Mouse (Mus musculus) T-helper 17 cell (primary cell): ENCODE data around the gene Apbb2.

Source experiments
- in situ Hi-C, 2 experiments: fragments of 300-600 bp; cut with MboI, MseI; formaldehyde crosslinking; loops; 1 replicate in 1 of 2; 2 replicates in 1 of 2; pipeline ENCODE4 v1.15.1; 2025; ENCODE audit warnings: high pct_unique_total_duplicates in 2 of 2

Apbb2 gene

DNA sequence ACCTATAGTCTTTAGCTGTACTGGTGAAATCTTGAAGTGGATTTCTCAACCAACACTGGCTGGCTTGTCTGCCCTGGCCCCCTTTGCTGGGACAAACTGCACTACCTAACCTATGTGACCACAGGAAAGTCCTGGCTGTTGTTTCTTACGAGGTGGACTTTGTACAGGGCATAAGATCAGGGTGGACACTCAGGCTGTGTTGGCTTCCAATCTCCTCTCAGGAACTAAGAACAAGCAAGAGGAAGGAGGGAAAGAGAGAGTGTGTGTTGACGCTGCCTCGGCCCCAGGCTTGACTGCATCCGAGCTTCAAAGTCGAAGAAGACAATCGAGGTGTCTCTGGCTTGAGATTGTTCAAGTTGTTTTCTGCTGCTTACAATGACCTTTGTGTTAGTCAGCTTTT is 271.8 kb downstream of the Apbb2 start:
- in situ Hi-C loops: no loop called here

DNA sequence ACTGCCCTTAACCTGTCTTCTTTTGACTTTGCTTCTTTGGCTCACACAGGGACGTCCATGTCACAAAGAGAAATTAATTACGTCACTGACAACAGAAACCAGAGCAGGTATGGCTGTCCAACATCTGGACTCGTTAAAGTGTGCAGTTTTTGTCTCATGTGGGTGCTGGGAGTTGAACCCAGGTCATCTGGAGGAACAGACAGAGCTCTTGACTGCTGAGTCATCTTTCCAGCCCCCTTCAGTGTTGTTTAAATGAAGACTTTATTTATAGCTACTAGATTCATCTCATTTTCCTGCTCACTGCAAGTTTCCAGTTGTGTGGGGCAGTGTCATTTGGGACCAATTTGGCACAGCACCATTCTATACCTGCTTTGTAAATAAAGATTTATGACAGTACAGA is 273.4 kb downstream of the Apbb2 start:
- in situ Hi-C loops: no loop called here

DNA sequence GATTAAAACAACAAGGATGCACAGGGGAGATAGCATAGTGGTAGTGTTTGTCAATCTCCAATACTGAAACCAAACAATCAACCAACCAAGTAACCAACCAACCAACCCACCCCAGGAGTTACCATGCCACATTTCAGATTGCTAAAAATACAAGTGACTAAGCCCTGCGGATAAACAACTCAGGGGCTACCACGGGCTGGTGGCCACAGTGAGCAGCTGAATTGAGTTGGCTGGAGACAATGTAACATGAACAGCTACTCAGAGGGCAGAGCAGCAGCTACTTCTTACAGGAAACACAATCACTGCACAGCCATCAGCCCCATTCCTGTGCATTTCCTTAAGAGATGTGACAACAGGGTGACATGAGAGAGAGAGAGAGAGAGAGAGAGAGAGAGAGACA is 274.4 kb downstream of the Apbb2 start:
- in situ Hi-C loops: no loop called here

DNA sequence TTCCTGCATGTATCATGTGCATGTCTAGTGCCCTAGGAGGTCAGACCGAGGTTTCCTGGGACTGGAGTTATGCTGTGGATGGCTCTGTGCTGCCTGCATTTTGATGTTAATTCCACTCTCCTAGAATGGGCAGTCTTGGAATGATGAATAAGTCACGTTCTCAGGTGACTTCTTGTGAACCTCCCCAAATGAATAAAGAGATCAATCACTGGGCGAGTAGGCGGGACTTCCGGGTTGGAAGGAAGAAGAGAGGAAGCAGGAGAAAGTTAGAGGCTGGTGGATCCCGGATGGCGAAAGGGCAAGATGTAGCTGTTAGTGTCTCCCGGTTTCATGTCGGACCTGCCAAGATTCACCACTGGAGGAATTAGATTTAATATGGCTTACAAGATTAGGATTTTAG is 276.3 kb downstream of the Apbb2 start:
- in situ Hi-C loops: no loop called here

DNA sequence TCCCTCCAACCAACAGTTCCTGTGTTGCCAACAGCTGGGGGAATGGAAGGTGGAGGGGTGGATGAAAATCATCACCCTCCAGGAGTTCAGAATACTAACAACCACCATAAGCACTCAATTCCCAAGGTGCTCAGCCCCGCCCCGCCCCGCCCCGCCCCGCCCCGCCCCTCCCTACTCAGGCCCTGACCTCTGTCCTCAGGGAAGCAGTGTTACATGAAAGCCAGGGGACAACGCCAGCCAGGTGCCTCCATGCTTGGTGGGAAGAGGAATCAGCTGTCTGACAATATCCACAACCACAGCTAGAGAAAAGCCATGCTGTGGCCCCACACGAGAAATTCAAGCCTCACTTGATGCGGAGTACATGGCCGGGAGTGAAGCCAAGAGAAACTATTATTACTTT is 276.7 kb downstream of the Apbb2 start:
- in situ Hi-C loops: no loop called here

DNA sequence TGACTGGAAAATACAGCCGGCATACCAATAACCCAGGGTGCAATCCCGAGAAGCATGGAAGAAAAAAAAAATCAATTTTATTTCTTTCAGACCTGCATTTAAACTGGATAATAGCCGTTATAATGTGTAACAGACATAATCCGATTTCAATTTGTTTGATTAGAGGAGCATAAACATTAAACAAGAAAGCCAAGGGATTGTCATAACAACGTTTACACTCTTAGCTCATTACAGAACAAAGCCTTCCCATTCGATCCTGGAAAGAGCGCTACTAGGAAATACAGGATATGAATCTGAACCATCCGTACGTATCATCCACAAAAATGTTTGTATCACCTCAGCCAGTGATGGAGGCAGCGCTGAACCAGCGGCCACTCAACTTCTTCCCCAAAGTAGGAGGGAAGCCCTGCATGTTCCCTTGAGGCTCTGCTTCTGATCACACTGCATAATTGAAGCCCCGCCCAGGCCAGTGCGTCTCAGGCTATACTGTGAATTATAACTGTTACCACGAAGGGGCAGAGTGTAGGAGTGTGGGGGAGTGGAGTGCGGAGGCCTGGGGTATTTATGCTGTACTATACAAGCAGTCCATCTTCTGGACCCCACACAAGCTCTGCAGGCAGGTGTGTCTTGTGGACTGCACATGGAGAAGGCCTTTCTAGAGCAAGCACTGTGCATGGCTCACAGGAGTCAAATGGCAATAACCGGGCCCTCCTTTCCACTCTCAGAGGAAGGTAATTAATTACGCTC is 278.1 kb downstream of the Apbb2 start:
- in situ Hi-C loops: no loop called here

DNA sequence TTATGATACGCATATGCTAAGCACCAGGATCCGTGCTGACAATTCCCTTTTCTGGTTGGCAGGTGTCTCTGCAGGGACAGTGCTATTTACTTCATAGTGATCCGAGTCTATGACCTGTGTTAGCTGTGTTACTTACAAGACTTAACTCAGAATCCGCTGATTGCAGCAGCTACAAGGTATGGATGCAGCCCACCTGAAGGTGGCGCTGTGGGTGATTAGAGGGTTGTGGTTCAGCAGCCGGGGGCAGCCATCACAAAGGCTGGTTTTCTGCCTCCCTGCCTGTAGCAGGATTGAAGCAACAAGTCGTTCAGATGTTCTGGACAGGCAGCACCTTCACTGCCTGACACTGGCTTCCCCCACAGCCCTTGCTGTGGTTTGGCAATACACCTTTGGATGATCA is 280.0 kb downstream of the Apbb2 start:
- in situ Hi-C loops: no loop called here

DNA sequence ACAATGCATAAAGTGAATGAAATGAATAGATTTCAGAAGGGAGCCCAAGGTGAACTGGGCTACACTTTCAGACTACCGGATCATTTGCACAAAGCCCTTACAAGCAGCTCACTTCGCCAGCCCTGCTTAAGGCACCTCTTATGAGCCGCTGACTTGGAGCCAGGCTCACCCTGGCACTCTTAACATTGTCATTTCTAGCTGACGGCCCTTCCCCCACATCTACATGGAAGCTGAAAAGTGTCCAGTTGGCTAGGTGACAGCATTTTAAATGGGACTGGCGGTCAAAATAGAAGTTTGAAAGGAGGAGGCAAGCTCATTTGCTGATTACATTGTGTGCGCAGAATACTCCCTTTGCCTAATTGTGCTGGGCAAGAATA is 280.6 kb downstream of the Apbb2 start:
- in situ Hi-C loops: no loop called here

DNA sequence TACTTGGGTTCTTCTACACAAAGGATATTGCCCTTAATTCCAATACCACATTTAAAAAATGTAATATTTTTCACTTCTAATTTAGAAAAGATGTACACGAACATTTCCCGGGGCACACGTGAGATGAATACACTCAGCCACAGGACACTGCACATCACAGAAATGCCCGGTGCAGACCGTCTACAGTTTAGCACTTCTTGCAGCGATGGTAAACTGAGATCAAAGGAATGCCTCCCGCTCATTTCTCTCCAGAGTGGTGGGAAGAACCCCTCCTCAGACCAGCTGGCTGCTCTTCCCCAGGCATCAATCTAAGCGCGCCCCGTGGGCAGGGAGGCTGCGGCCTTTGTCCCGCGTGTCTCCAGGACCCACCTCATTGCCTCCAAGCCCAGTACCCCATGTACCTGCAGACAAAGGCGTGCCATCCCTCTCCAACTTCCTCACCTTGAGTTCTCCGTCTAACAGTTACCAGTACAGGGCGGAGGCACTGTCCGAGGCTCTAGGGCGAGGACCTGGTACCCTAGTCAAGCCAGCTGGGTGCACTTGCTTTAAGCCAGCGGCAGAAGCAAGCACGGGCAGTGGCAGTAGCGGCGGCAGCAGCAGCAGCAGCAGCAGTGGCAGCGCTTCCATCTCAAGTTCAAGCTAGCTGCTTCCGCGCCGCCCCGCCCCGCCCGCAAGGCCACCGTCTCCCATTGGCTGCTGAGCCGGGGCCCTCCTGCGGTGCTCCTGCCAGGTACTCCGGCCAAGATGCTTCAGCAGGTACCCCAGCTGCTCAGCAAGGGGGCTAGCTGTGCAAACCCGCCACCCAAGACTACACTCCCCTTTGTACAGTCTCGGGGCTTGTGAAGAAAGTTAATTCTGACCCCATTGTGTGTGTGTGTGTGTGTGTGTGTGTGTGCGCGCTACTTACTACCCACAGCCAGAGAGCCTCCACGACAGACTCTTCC is 281.3 kb downstream of the Apbb2 start:
- in situ Hi-C loops: no loop called here

DNA sequence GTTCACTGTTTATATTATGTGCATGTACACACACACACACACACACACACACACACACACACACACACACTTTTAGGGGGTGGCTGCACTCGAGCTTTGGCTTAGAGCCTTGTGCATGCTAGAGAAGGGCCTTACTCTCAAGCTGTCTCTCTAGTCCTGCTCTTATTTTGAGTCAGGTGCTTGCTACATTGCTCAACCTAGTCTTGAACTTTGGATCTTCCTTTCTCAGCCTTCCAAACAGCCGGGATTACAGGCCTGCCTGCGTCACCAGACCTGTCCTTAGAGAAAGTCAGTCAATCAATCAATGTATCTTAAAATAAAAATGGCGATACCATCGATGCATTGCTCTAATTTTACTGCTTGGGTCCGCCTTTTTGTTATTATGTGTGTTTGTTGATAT is 287.8 kb downstream of the Apbb2 start:
- in situ Hi-C loops: no loop called here

DNA sequence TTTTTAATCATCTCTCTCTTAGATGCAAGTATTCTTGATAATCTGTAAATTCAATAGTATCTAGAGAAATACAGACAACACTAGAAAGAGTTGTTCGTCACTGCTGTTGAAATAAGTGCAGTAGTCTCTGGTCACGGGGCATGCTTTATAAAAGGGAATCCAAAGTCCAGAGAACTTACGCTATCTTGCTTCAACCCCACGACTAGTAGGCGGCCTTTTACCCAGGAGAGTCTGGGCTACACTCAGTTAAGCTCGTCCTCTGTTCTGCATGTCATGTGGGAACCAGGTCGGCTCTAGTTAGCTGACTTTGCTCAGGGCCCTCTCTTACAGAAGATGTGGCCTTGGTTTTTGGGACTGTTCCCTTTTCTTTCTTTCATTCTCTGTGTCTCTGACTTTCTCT is 289.8 kb downstream of the Apbb2 start:
- in situ Hi-C loops: no loop called here

DNA sequence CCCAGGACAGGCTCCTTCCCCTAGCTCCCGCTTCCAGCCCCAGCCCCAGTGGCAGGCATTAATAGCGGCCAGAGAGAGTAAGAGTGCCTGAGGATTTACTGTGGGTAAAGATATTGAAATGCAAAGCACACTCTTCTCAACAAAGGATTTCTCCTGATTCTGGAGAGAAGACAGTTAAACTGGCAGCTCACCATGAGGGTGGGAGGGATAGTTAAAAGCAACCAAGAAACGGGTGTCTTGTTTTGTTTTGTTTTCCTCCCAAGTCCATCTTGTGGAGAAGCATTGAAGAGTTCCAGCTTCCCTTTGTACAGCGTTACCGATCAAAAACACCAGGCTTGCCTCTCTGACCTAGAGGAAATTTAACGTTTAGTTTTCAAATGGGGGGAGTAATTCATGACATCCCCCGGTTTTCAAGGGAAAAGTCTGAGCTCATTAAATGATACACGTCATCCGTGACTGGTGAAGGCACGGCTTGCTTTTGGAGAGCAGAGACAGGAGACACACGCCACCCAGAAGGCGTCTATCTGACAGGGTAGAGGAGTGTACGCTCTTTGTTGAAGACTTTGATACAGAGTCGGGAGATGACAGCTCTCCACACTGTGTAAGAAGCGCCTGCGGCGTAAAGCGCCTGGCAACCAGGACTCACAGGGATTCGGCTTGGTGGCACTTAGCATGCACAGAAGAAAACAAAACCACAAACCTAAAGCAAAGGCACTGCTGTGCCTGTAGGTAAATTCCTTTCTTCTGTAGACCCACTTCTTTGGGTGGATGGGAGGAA is 290.4 kb downstream of the Apbb2 start:
- in situ Hi-C loops: no loop called here

DNA sequence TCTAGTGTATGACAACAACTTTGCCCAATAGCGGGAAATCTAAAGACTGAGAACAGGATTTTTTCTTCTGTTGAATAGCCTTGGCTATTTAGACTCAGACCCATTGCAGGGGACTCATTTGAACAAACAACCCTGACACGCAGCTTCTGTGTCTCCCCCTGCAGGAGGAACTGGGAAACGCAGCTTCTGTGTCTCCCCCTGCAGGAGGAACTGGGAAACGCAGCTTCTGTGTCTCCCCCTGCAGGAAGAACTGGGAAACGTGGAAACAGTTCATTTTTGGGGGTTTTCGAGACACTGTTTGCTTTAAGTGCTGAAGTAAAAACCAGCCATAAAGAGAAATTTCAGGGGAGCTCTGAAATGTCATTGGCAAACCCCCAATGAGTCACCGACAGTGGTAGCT is 292.2 kb downstream of the Apbb2 start:
- in situ Hi-C loops: no loop called here

DNA sequence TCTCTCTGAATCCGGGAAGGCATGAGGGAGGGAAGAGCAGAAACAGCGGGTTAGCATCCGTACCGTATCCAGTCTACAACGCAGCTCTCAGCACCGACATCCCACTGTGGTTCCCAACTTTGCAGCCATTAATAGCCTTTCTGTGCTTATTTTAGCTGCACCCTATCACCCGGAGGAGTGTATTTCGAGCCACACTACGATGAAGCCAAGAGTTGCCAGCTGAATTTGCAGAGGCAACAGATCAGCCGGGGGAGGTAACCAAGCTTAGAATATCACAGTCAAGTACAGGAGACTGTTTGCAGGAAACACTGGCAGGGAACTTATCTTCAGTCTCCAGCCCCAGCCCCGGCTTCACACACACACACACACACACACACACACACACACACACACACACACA is 295.0 kb downstream of the Apbb2 start:
- in situ Hi-C loops: no loop called here

DNA sequence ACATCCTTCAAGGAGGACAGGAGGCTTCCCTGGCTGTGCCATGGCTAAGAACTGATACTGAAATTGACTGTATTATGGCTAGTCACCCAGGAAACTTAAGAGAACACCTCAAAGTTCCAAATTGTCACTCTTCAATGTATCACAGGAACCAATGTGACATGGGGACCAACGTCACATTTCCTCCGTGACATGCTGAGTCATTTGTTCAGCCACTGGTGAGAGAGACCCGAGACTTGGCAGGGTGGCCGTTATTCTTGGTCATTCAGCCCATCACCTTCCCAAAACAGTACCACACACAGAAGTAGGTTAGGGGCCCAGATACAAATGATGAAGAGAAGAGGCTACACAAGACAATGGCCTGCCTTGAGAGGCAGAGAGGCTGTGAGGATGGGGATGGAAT is 295.5 kb downstream of the Apbb2 start:
- in situ Hi-C loops: no loop called here

DNA sequence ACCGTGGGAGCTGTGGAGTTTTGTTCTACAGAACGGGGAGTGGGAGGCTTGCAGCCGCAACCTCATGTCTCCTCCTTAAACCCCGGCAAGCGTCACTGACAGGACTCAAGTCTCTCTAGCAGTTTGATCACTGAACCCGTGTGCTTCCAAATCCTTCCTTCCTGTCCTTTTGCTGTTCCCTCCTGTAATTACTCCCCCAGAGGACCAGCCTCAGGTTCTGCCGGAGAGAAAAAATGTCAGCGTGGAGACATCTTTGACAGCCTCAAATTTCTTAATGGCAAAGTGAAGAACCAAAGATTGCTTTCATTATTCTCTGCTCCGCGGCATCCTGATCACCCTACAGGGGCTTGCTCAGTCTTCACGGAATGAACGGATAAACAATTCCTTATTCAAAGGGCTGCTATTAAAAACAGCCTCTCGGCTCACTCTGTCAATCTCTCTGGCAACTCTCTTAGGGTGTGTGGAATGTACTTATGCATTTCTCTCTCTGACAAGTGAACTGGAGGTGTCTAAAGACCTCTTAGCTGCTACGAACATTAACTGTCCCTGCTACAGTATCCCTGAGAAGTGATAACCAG is 298.7 kb downstream of the Apbb2 start:
- in situ Hi-C loops: no loop called here

DNA sequence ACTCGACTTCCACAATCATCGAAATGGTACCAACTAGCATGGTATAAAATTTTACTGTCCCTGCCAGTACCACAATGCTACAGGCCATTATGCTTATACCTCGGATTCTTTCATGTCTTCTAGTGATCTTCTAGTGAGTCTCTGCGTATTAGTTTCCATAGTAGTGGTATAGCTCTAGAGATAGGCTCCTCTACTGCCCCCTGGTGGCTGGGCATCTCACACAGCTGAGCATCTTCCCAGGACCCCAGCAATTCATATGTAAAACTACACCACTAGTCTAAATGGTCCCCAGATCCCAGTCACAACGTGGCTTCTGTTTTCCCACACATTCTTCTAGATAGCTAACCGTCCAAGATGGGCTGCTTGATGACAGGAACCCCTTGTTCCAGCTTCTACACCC is 299.2 kb downstream of the Apbb2 start:
- in situ Hi-C loops: no loop called here

DNA sequence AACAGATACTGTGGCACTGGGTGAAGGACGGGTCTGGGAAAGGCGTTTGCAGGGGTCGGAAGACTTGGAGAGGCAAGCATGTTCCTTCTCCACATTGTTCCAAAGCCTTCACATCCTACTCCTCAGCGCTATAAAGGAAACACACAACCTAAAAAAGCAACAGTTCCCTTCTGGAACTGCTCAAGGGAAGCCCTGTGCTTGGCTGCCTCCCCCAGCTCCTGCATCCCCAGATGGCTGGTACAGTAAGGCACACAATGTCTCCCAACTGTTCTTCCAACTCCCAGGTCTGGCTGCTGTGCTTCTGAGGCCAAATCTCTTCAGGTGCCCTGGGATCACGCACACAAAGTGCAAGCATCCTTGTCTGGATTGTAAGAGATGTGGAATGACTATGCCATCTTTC is 302.8 kb downstream of the Apbb2 start:
- in situ Hi-C loops: no loop called here

DNA sequence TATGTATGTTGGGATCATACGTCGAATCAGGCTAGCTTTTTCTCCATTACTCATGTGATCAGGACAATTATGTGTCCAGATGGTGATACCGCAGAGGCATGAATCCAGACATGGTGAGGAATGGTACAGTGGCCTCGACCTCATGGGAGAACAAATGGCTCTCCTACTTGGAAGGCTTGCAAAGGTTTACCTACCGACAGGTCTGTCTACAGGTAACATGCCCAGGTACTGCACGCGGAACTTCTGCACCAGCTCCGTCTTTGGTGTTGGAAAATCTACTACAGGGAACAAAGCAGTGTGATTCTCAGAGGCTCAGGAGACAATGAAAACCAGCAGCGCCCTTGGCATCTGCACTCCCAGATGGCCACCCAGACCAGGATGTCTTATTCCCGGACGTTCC is 307.8 kb downstream of the Apbb2 start:
- in situ Hi-C loops: no loop called here

DNA sequence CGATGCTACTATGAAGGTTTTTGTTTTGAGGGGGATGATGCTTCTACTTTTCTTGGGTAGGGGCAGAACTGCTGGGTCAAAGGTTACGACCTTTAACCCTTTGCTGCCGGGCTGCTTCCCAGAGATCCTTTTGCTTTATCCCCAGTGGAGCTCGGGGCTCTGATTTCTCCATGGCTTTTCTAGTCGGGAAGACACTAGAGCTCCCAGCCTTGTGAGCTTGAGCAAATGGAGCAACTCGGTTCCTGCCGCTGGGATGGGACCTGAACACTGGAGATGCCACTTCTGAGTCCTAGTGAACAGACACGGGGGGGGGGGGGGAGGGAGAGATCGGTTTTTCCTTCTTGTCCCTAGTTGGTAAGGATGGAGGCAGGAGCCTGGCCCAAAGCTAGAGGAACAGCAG is 308.3 kb downstream of the Apbb2 start:
- in situ Hi-C loops: no loop called here

DNA sequence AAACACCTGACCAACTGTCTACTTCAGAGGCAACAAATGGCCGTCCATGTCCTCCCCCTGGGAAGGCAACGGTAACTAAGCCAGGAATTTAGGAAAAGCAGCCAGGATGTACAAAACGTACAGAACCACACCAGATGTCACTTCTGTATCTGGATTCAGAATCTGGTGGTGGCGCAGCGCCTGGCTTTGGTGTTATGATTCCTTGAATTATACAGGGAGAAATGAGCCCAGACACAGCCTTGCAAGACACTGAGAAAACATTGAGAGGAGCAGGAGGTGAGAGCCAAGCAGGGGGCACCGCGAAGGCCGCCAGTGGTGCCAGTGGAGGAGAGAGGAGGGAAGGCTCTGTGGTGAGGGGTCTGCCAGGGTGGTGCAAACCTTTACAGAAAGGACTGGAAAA is 313.1 kb downstream of the Apbb2 start:
- in situ Hi-C loops: no loop called here
